Comparison of ENCODE assay signal across 20 mouse cellular contexts in genomic region chr15:85218617-85219265, GRCm38 (mm10). TPM values are rescaled to one million over a fixed set of nuclear protein-coding genes. Genes with fewer than 3 reads are reported as not detected.
A peak's percentile ranks its signal among the peaks of the same experiment; 100 is the strongest.
DNase-seq lines count a peak whose midpoint lies in the region; ATAC-seq and TF ChIP-seq lines count a peak whose summit lies in the region.
"Had no signal": no experiment of that assay in that cellular context is flagged by ENCODE, and none has a peak within 500 bp of the region (broad histone marks: within the 10 kb centered on the region; RNA-seq: fewer than 3 reads in every experiment).

No protein-coding gene starts in this region.

- no peak overlapping the region for H3K4me2 ChIP-seq in hindbrain, postnatal 0 days (ENCODE audit: low read depth, low read length)
- H3K4me2 ChIP-seq in hindbrain, embryonic 13.5 days, result no peak overlapping the region
- no peak overlapping the region for H3K4me2 ChIP-seq in midbrain, embryonic 11.5 days
- no peak overlapping the region for H3K4me2 ChIP-seq in midbrain, embryonic 13.5 days (replicated peaks)
- H3K4me2 ChIP-seq: forebrain, embryonic 13.5 days; heart, embryonic 15.5 days; hindbrain, embryonic 15.5 days had no signal

- no peaks in the 10 kb centered on the region for H3K4me1 ChIP-seq in hindbrain, postnatal 0 days (ENCODE audit: insufficient read depth, low read length)
- peaks cover 13% of the 10 kb centered on the region; the same call in 1 of the 2 replicates for H3K4me1 ChIP-seq in hindbrain, embryonic 13.5 days (replicated peaks)
- no peaks in the 10 kb centered on the region for H3K4me1 ChIP-seq in midbrain, embryonic 11.5 days (ENCODE audit: control insufficient read depth, insufficient read depth, low read length)
- H3K4me1 ChIP-seq in midbrain, embryonic 13.5 days (replicated peaks), result peaks cover 3% of the 10 kb centered on the region; the same call in 1 of the 2 replicates

- DNase-seq in hindbrain, postnatal 0 days (ENCODE audit: low spot score), result peak; percentile 36
- peak; percentile 67 for DNase-seq in midbrain, embryonic 11.5 days (ENCODE audit: low spot score, missing footprints)
- DNase-seq in ZHBTc4 (ENCODE audit: low read depth, low spot score), result peak; percentile 40
- DNase-seq in spleen, postnatal 10 days (ENCODE audit: low spot score in 2 of 2), result no peak
- DNase-seq: adrenal gland, postnatal 14 days; cerebellum, adult 11-12 months; cerebellum, adult 9-10 months; forebrain, postnatal 0 days; gastrocnemius, postnatal 36 days; heart, adult 11 months; heart, postnatal 14 days had no signal

- ATAC-seq in hindbrain, postnatal 0 days, result no peak
- ATAC-seq in hindbrain, embryonic 13.5 days (ENCODE audit: low FRiP score), result no peak
- ATAC-seq in midbrain, embryonic 11.5 days (ENCODE audit: low FRiP score), result no peak
- ATAC-seq in midbrain, embryonic 13.5 days, result no peak
- ATAC-seq: activated CD4-positive, CD25-positive, alpha-beta regulatory T cell, adult 4 months; forebrain, embryonic 13.5 days; forebrain, postnatal 0 days; inflammation-experienced regulatory T-cells, adult 6 months had no signal

- WGBS in hindbrain, postnatal 0 days, result 70% methylated on average over 5 of the region's 5 CpGs
- WGBS in hindbrain, embryonic 13.5 days, result 82% methylated on average over 5 of the region's 5 CpGs
- WGBS in midbrain, embryonic 11.5 days, result 81% methylated on average over 5 of the region's 5 CpGs
- WGBS in midbrain, embryonic 13.5 days, result 89% methylated on average over 5 of the region's 5 CpGs

- H3K36me3 ChIP-seq in hindbrain, postnatal 0 days (ENCODE audit: insufficient read depth, low read length), result no peaks in the 10 kb centered on the region
- H3K36me3 ChIP-seq in hindbrain, embryonic 13.5 days, result peaks cover 16% of the 10 kb centered on the region
- peaks cover 10% of the 10 kb centered on the region for H3K36me3 ChIP-seq in midbrain, embryonic 11.5 days (ENCODE audit: control insufficient read depth, insufficient read depth, low read length)
- peaks cover 27% of the 10 kb centered on the region for H3K36me3 ChIP-seq in midbrain, embryonic 13.5 days

- H3K9ac ChIP-seq in hindbrain, postnatal 0 days (replicated peaks; ENCODE audit: low read length), result no peak overlapping the region
- H3K9ac ChIP-seq in hindbrain, embryonic 13.5 days, result no peak overlapping the region
- H3K9ac ChIP-seq in midbrain, embryonic 11.5 days (ENCODE audit: low read length), result no peak overlapping the region
- no peak overlapping the region for H3K9ac ChIP-seq in midbrain, embryonic 13.5 days (replicated peaks)
- H3K9ac ChIP-seq: forebrain, embryonic 13.5 days; forebrain, postnatal 0 days; heart, embryonic 15.5 days; hindbrain, embryonic 15.5 days had no signal

- H3K4me3 ChIP-seq in hindbrain, postnatal 0 days (ENCODE audit: low read length), result no peak overlapping the region
- H3K4me3 ChIP-seq in hindbrain, embryonic 13.5 days, result no peak overlapping the region
- no peak overlapping the region for H3K4me3 ChIP-seq in midbrain, embryonic 11.5 days (ENCODE audit: low read depth, low read length)
- no peak overlapping the region for H3K4me3 ChIP-seq in midbrain, embryonic 13.5 days (replicated peaks)
- H3K4me3 ChIP-seq: embryonic facial prominence, embryonic 10.5 days; forebrain, embryonic 13.5 days; heart, embryonic 15.5 days; hindbrain, embryonic 10.5 days; hindbrain, embryonic 15.5 days had no signal

- no peak for TF ChIP-seq CTCF in hindbrain, postnatal 0 days (IDR thresholded peaks at IDR 0.05; ENCODE audit: low read depth)

- no peaks in the 10 kb centered on the region for H3K9me3 ChIP-seq in hindbrain, postnatal 0 days (ENCODE audit: low read length)
- peaks cover 12% of the 10 kb centered on the region for H3K9me3 ChIP-seq in hindbrain, embryonic 13.5 days
- peaks cover 10% of the 10 kb centered on the region; the same call in 1 of the 2 replicates for H3K9me3 ChIP-seq in midbrain, embryonic 11.5 days (ENCODE audit: control insufficient read depth, low read length)
- H3K9me3 ChIP-seq in midbrain, embryonic 13.5 days, result peaks cover 15% of the 10 kb centered on the region
- H3K9me3 ChIP-seq: hindbrain, embryonic 15.5 days had no signal

- H3K27ac ChIP-seq in hindbrain, postnatal 0 days, result no peak overlapping the region
- no peak overlapping the region for H3K27ac ChIP-seq in hindbrain, embryonic 13.5 days
- no peak overlapping the region for H3K27ac ChIP-seq in midbrain, embryonic 11.5 days (ENCODE audit: low read depth, low read length)
- no peak overlapping the region for H3K27ac ChIP-seq in midbrain, embryonic 13.5 days
- H3K27ac ChIP-seq: embryonic facial prominence, embryonic 10.5 days; forebrain, embryonic 13.5 days; heart, embryonic 15.5 days; hindbrain, embryonic 10.5 days; hindbrain, embryonic 15.5 days had no signal

- H3K27me3 ChIP-seq in hindbrain, postnatal 0 days (ENCODE audit: insufficient read depth, low read length), result no peaks in the 10 kb centered on the region
- no peaks in the 10 kb centered on the region for H3K27me3 ChIP-seq in hindbrain, embryonic 13.5 days
- no peaks in the 10 kb centered on the region for H3K27me3 ChIP-seq in midbrain, embryonic 11.5 days (ENCODE audit: control insufficient read depth, insufficient read depth, low read length)
- no peaks in the 10 kb centered on the region for H3K27me3 ChIP-seq in midbrain, embryonic 13.5 days
- H3K27me3 ChIP-seq: forebrain, embryonic 13.5 days; heart, embryonic 15.5 days; hindbrain, embryonic 15.5 days had no signal

RNA-seq across cellular contexts. Expression of gene Fbln1, which starts 13.0 kb away (rescaled TPM):
- total RNA-seq in hindbrain, postnatal 0 days (2014; rRNA removed), result 68.4 and 73.9 TPM in 2 replicates
- 48.3 and 52.1 TPM in 2 replicates for polyA plus RNA-seq in hindbrain, postnatal 0 days (2015; fragmentation: Nextera tagmentation; extraction: Ambion mirVana)
- 60.7 and 65.1 TPM in 2 replicates for polyA plus RNA-seq in hindbrain, embryonic 13.5 days (2015; fragmentation: Nextera tagmentation; extraction: Ambion mirVana)
- polyA plus RNA-seq in midbrain, embryonic 11.5 days (2014; fragmentation: Nextera tagmentation; extraction: Ambion mirVana), result 153 and 165 TPM in 2 replicates
- polyA plus RNA-seq in midbrain, embryonic 13.5 days (2015; fragmentation: Nextera tagmentation; extraction: Ambion mirVana), result 51.3 and 53.9 TPM in 2 replicates
- polyA plus RNA-seq: inflammation-experienced regulatory T-cells, adult 6 months had no signal

Comparison
In these comparisons a context has a peak if more than half of its experiments do, and no peak if none do; other contexts are left out.
1. DNase-seq: peak in hindbrain, postnatal 0 days (single experiment), midbrain, embryonic 11.5 days (single experiment) and ZHBTc4 (single experiment); none in spleen, postnatal 10 days (0 of 2).